Mouse (Mus musculus) lung, postnatal 0 days (tissue): ENCODE data around the gene Cox14. TPM values are rescaled to one million over a fixed set of nuclear protein-coding genes. Genes with fewer than 3 reads are reported as not detected.
A peak's percentile ranks its signal among the peaks of the same experiment; 100 is the strongest.
"Not testable (repeated sequence)": the region's sequence is repeated elsewhere in the genome, so short reads cannot be mapped to it uniquely, and the experiment has no call there.

ENCODE experiments used
- ATAC-seq: fragments of 200-750 bp; cut with Nextera tagmentation; 2 replicates; pipeline ENCODE4 v1.8.0; 2017; ENCODE audit warnings: moderate library complexity
- DNase-seq: peaks from one replicate; pipeline ENCODE4 v3.0.0-alpha.2; 2016; ENCODE audit warnings: low spot score
- H3K27ac ChIP-seq: fragments of 300-500 bp; sonication (generic); 2 replicates; pipeline ENCODE4 v1.5.1; 2014; ENCODE audit warnings: antibody characterized with exemption, mild to moderate bottlenecking, low read length, mixed read lengths
- H3K27me3 ChIP-seq: fragments of 300-500 bp; sonication (generic); replicated peaks from 2 replicates; pipeline ENCODE4 v1.6.1; 2014; ENCODE audit warnings: low read length, mixed read lengths; ENCODE audit not compliant: insufficient read depth
- H3K36me3 ChIP-seq: fragments of 300-500 bp; sonication (generic); 2 replicates; pipeline ENCODE4 v1.6.1; 2014; ENCODE audit warnings: low read length, mixed read lengths; ENCODE audit not compliant: insufficient read depth
- H3K4me1 ChIP-seq: fragments of 300-500 bp; sonication (generic); 2 replicates; pipeline ENCODE4 v1.6.1; 2014; ENCODE audit warnings: antibody characterized with exemption, low read depth, low read length, mixed read lengths; ENCODE audit not compliant: insufficient read depth
- H3K4me2 ChIP-seq: fragments of 300-500 bp; sonication (generic); replicated peaks from 2 replicates; pipeline ENCODE4 v1.6.1; 2014; ENCODE audit warnings: low read depth, mild to moderate bottlenecking, low read length, moderate library complexity, mixed read lengths
- H3K4me3 ChIP-seq: fragments of 300-500 bp; sonication (generic); 2 replicates; pipeline ENCODE4 v1.5.1; 2014; ENCODE audit warnings: low read depth, low read length
- H3K9ac ChIP-seq: fragments of 300-500 bp; sonication (generic); replicated peaks from 2 replicates; pipeline ENCODE4 v1.6.1; 2014; ENCODE audit warnings: low read depth, mild to moderate bottlenecking
- H3K9me3 ChIP-seq: fragments of 300-500 bp; sonication (generic); 2 replicates; pipeline ENCODE4 v1.6.1; 2016; ENCODE audit warnings: low read length, mixed read lengths
- CTCF ChIP-seq: IDR thresholded peaks from 2 replicates; pipeline ENCODE4 v1.5.1; 2016; ENCODE audit warnings: antibody characterized with exemption, mild to moderate bottlenecking
- EP300 ChIP-seq: IDR thresholded peaks from 2 replicates; pipeline ENCODE4 v1.6.1; 2016; ENCODE audit warnings: antibody characterized with exemption, mild to moderate bottlenecking, control low read depth
- WGBS: fragments of 180-500 bp; shearing (Covaris S2); extraction: QIAGEN DNeasy Blood & Tissue Kit; methylation state at CpG from one replicate; pipeline ENCODE4 v1.1.7; 2014; 5-methylcytosine and 5-hydroxymethylcytosine counted together
- polyA plus RNA-seq: library from polyadenylated mRNA; unstranded; fragments of >200 nt; fragmentation: Nextera tagmentation; extraction: Ambion mirVana; gene quantifications from 2 replicates; pipeline ENCODE4 v1.2.1, GENCODE M21; 2015

Cox14 gene
- polyA plus RNA-seq, 1 experiment from 2014 or later = 197 TPM

DNA sequence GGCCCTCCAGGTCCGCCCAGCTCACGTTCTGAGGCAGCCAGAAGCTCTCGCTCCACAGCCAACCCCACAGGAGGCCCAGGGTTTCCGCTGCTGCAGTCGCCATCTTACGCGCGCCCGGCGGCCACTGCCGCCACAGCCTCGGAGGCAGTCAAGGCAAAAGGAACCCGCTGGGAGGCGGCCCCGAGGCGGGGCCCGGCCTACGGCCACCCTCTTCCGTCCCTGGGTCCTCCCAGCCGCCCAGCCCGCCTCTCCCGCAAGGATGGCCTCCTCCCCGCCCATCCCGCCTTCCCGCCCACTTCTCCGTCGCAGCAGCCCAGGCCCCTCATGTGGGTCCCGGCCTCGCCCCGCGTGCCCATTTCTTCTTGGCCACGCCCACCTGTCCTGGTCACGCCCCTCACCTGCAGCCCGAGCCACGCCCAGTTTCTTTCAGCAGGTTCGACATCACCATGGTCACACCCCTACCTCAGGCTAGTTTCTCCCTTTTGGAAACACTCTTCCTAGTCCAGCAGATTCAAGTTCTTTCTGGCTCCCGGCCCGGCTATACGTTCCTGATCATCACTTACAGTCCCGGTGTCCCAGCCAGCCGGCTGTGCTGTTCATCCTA lies 47.0 kb downstream of the Cox14 start:
- no peaks in the 10 kb centered on the region for H3K4me1 ChIP-seq
- DNase-seq (peak; percentile 96), ATAC-seq (peak; percentile 97)
- TF ChIP-seq CTCF (peak; percentile 40), EP300 (no peak)
- H3K4me3 ChIP-seq = peak overlapping the region; percentile 85
- no peaks in the 10 kb centered on the region for H3K9me3 ChIP-seq
- peak overlapping the region; percentile 72 for H3K9ac ChIP-seq
- H3K27ac ChIP-seq = peak overlapping the region; percentile 90
- no peaks in the 10 kb centered on the region for H3K36me3 ChIP-seq
- WGBS = 3% methylated on average over 26 of the region's 41 CpGs
- peak overlapping the region; percentile 85 for H3K4me2 ChIP-seq
- H3K27me3 ChIP-seq = no peaks in the 10 kb centered on the region

DNA sequence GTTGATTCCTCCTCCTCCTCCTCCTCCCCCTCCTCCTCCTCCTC lies 47.3 kb downstream of the Cox14 start, which contains the start of gene Cers5:
Gene Cers5 (minus strand): TSS at position 5 of the 44 bp plus-strand sequence.
- peak within 1 kb of the TSS; percentile 85 for H3K4me2 ChIP-seq
- H3K36me3 ChIP-seq, ATAC-seq, DNase-seq, H3K27me3 ChIP-seq, H3K4me1 ChIP-seq, H3K9me3 ChIP-seq: not testable (repeated sequence)
- H3K27ac ChIP-seq = peak within 1 kb of the TSS; percentile 90
- peak within 1 kb of the TSS; percentile 72 for H3K9ac ChIP-seq
- H3K4me3 ChIP-seq = peak within 1 kb of the TSS; percentile 85

DNA sequence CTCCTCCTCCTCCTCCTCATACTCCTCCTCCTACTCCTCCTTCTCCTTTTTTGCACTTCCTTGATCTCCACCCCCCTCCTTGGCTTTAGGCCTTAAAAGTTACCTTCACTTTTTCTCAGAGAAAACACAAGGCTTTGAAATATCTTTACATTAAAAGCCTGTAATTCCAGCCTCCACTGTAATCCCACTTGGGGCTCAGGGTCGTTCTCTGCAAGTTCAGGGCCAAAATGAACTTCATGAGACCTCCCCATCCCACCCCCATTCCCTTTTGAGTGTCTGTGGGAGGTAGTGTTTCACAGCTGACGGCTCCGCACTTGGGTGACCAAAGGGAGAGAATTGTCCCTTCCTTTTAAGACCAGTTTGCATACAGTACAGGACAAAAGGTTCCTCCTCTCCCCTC lies 47.5 kb downstream of the Cox14 start:
- WGBS = 32% methylated on average over 3 of the region's 3 CpGs
- no peak overlapping the region for H3K4me2 ChIP-seq
- H3K27ac ChIP-seq = no peak overlapping the region; the same call in 1 of the 2 replicates
- H3K4me1 ChIP-seq = no peaks in the 10 kb centered on the region
- no peak overlapping the region for H3K9ac ChIP-seq
- no peaks in the 10 kb centered on the region for H3K27me3 ChIP-seq
- no peaks in the 10 kb centered on the region for H3K36me3 ChIP-seq
- no peaks in the 10 kb centered on the region for H3K9me3 ChIP-seq
- no peak for TF ChIP-seq CTCF
- TF ChIP-seq EP300 = no peak
- ATAC-seq = no peak
- H3K4me3 ChIP-seq = no peak overlapping the region
- no peak for DNase-seq

Other genes with a start within 250 kb of the Cox14 start
- 0.81 and 0.95 TPM in 2 replicates for gene Faim2, start 197.5 kb upstream of the Cox14 start, polyA plus RNA-seq
- not detected in 2 replicates for gene Aqp2, start 146.6 kb upstream of the Cox14 start, polyA plus RNA-seq
- 551 and 593 TPM in 2 replicates for gene Aqp5, start 134.8 kb upstream of the Cox14 start, polyA plus RNA-seq
- gene Aqp6, start 124.2 kb upstream of the Cox14 start, polyA plus RNA-seq = not detected in 2 replicates
- 7.5 and 10.9 TPM in 2 replicates for gene Racgap1, start 74.0 kb upstream of the Cox14 start, polyA plus RNA-seq
- gene Asic1, start 55.2 kb upstream of the Cox14 start, polyA plus RNA-seq = 1.3 TPM in 2 replicates
- gene Smarcd1, start 23.5 kb upstream of the Cox14 start, polyA plus RNA-seq = 19.7 and 20.4 TPM in 2 replicates
- gene Gm17349, start 20.1 kb upstream of the Cox14 start, polyA plus RNA-seq = 3.2 TPM in 1 of 2 replicates, not detected in the other
- 10.0 and 13.2 TPM in 2 replicates for gene Gpd1, start 8.1 kb upstream of the Cox14 start, polyA plus RNA-seq
- 67.1 and 71.5 TPM in 2 replicates for gene Cers5, start 47.3 kb downstream of the Cox14 start, polyA plus RNA-seq
- 28.6 and 38.5 TPM in 2 replicates for gene Lima1, start 149.8 kb downstream of the Cox14 start, polyA plus RNA-seq
- 0.01 and 0.04 TPM in 2 replicates for gene Fam186a, start 241.4 kb downstream of the Cox14 start, polyA plus RNA-seq
- gene Larp4, start 244.4 kb downstream of the Cox14 start, polyA plus RNA-seq = 20.4 and 22.8 TPM in 2 replicates